Mouse (Mus musculus) G1E (cell line): ENCODE results near the gene Amfr. TPM values are rescaled to one million over a fixed set of nuclear protein-coding genes. Genes with fewer than 3 reads are reported as not detected.

Experiments used
- ATAC-seq: 2 replicates; pipeline ENCODE4 v1.8.0; 2016; ENCODE audit warnings: mild to moderate bottlenecking; ENCODE audit not compliant: insufficient number of reproducible peaks, poor library complexity, low FRiP score, severe bottlenecking; ENCODE audit errors: extremely low read depth
- DNase-seq: peaks from one replicate; pipeline ENCODE4 v3.0.0; 2012; ENCODE audit warnings: low spot score
- H3K27me3 ChIP-seq: 2 replicates; pipeline ENCODE4 v1.6.1; 2012; ENCODE audit warnings: mild to moderate bottlenecking, low read length, inconsistent platforms; ENCODE audit not compliant: insufficient read depth
- H3K36me3 ChIP-seq: replicated peaks from 2 replicates; pipeline ENCODE3; 2012; ENCODE audit warnings: mild to moderate bottlenecking, inconsistent platforms
- H3K4me1 ChIP-seq: 2 replicates; pipeline ENCODE4 v1.6.1; 2012; ENCODE audit warnings: low read depth, low read length, inconsistent platforms, mixed read lengths; ENCODE audit not compliant: insufficient read depth
- H3K4me3 ChIP-seq: 2 replicates; pipeline ENCODE4 v1.5.1; 2012; ENCODE audit warnings: low read depth, mild to moderate bottlenecking, inconsistent platforms, low read length, moderate library complexity, mixed read lengths
- H3K9me3 ChIP-seq: replicated peaks from 2 replicates; pipeline ENCODE4 v1.6.1; 2012; ENCODE audit warnings: inconsistent platforms
- CTCF ChIP-seq: IDR thresholded peaks from 2 replicates; pipeline ENCODE4 v1.5.1; 2012; ENCODE audit warnings: low read depth, low read length, inconsistent platforms, mixed read lengths
- GATA1 ChIP-seq: IDR thresholded peaks from 2 replicates; pipeline ENCODE4 v1.6.1; 2012; ENCODE audit warnings: borderline replicate concordance, low read length, inconsistent platforms, mixed read lengths
- GATA2 ChIP-seq: IDR thresholded peaks from 2 replicates; pipeline ENCODE4 v1.6.1; 2012; ENCODE audit warnings: low read depth, low read length, inconsistent platforms, borderline replicate concordance
- POLR2AphosphoS5 ChIP-seq: IDR thresholded peaks from 2 replicates; pipeline ENCODE4 v1.6.1; 2012; ENCODE audit warnings: low read depth, low read length, inconsistent platforms; ENCODE audit not compliant: insufficient replicate concordance
- TAL1 ChIP-seq: conservative IDR thresholded peaks from 2 replicates; pipeline ENCODE4 v1.6.1; 2012; ENCODE audit warnings: low read depth, low read length, inconsistent platforms, mixed read lengths
- polyA plus RNA-seq: library from polyadenylated mRNA; stranded (reverse); fragments of >175 nt; gene quantifications from 2 replicates; pipeline ENCODE4 v1.2.3, GENCODE M21; 2012
- total RNA-seq, 2 experiments: library from RNA; stranded (forward) in 1 of 2; stranded (reverse) in 1 of 2; fragments of 200-1000 nt in 1 of 2; fragments of >200 nt in 1 of 2; fragmentation: Nextera tagmentation in 1 of 2; gene quantifications; 2 replicates each; pipeline ENCODE4 v1.2.3; 2014 to 2017

Gene Amfr
- total and polyA plus RNA-seq, 3 experiments, result 26.1 to 108 (median 35.7) TPM

DNA sequence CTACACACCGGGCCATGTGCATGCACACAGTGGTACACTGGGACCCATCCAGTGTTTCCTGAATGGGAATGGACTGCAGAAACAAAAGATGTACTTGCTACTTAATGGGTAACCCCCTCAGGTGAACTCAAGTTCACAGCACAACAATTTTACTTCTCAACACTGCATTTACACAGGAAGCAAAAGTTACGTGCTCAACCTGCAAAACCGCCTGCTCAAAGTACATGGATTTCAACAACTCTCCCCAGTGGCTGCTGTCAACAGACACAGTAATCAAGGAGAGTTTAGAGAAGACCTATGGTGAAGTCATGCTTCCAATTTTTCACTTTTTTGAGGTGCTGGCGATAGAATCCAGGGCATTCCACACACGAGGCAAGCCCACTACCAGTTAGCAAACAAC, 22.6 kb upstream of the Amfr start:
- Histone ChIP-seq H3K36me3 (peaks cover 54% of the 10 kb centered on the region), H3K9me3 (no peaks in the 10 kb centered on the region), H3K4me1 (peaks cover 37% of the 10 kb centered on the region), H3K4me3 (peak overlapping the region; percentile 53), H3K27me3 (no peaks in the 10 kb centered on the region)
- ATAC-seq (no peak), DNase-seq (peak; percentile 8)
- no peak for TF ChIP-seq GATA1
- TF ChIP-seq GATA2, result no peak
- TF ChIP-seq TAL1, result no peak
- TF ChIP-seq CTCF, result no peak
- TF ChIP-seq POLR2AphosphoS5, result no peak

DNA sequence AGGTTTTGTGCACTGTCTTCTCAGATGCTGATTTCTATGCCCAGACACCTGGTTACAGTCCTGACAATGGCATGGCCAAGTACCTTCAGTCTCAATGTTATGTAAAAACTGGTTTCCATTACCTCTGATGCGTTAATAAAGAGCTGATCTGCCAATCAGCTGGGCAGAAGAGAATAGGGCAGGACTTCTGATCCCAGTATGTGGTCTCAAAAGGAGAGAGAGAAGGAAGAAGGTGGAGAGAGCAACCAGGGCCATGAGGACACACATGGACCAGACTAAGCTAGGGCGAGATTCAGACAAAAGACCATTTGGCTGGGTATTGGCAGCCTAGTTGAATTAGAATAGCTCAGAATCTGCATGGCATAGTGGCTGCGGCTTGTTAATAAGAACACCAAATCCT, 21.0 kb upstream of the Amfr start:
- Histone ChIP-seq H3K9me3 (no peaks in the 10 kb centered on the region), H3K4me1 (peaks cover 33% of the 10 kb centered on the region), H3K27me3 (no peaks in the 10 kb centered on the region), H3K4me3 (no peak overlapping the region), H3K36me3 (peaks cover 56% of the 10 kb centered on the region)
- TF ChIP-seq TAL1, result no peak
- no peak for TF ChIP-seq CTCF
- no peak for TF ChIP-seq GATA2
- TF ChIP-seq POLR2AphosphoS5, result no peak
- no peak for TF ChIP-seq GATA1
- DNase-seq (no peak), ATAC-seq (no peak)

GRCm38 (mm10) chr8:94029701-94030100, 17.1 kb upstream of the Amfr start:
- TF ChIP-seq POLR2AphosphoS5 (no peak), CTCF (no peak), GATA2 (no peak), TAL1 (no peak), GATA1 (no peak)
- no peak for ATAC-seq
- H3K36me3 ChIP-seq, result peaks cover 89% of the 10 kb centered on the region

GRCm38 (mm10) chr8:94023916-94024315, 11.3 kb upstream of the Amfr start:
- no peaks in the 10 kb centered on the region for H3K4me1 ChIP-seq
- no peaks in the 10 kb centered on the region for H3K9me3 ChIP-seq
- H3K36me3 ChIP-seq, result peaks cover 84% of the 10 kb centered on the region
- DNase-seq (no peak), ATAC-seq (no peak)
- TF ChIP-seq CTCF (no peak), TAL1 (no peak), GATA1 (no peak), POLR2AphosphoS5 (no peak), GATA2 (no peak)
- H3K27me3 ChIP-seq, result no peaks in the 10 kb centered on the region
- no peak overlapping the region for H3K4me3 ChIP-seq

More at GRCm38 (mm10) chr8:94029701-94030100, 17.1 kb upstream of the Amfr start:
- H3K4me3 ChIP-seq, result no peak overlapping the region
- no peak for DNase-seq
- no peaks in the 10 kb centered on the region for H3K9me3 ChIP-seq
- no peaks in the 10 kb centered on the region for H3K27me3 ChIP-seq
- peaks cover 24% of the 10 kb centered on the region for H3K4me1 ChIP-seq

DNA sequence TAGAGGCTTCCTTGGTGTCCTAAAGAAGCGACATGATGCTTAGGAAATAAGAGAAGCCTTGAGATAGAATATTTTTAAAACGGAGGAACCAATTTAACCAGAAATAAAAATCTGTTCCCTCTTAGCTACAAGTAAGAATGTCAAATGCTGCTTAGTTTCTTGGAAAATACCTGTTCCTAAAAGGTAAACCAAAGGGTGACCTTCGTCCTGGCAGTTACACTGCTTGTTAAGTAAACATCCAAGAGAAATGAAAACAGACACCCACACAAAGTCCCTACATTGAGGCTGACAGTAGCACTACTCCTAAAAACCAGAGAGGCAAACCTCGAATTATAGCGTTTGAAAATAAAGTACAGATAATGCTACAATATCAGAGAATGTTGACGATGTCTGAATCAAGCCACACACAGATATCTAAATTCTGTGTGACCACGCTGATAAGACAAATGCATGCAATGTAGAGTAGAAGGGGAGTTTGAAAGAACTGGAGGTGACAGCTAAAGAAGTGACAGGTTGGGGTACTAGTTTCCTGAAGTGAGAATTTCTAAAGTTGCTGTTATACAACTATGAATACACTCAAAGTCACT, 477 bp upstream of the Amfr start:
- no peak for DNase-seq
- Histone ChIP-seq H3K4me3 (peak overlapping the region; percentile 87), H3K27me3 (no peaks in the 10 kb centered on the region), H3K4me1 (peaks cover 37% of the 10 kb centered on the region), H3K9me3 (no peaks in the 10 kb centered on the region), H3K36me3 (peaks cover 33% of the 10 kb centered on the region)
- TF ChIP-seq POLR2AphosphoS5 (no peak), TAL1 (no peak), GATA1 (no peak), GATA2 (no peak), CTCF (no peak)
- no peak for ATAC-seq

- Histone ChIP-seq H3K36me3 (peaks cover 44% of the 10 kb centered on the region), H3K4me1 (peaks cover 42% of the 10 kb centered on the region), H3K27me3 (no peaks in the 10 kb centered on the region), H3K9me3 (no peaks in the 10 kb centered on the region), H3K4me3 (peak overlapping the region; percentile 87)
- ATAC-seq (peak; percentile 32; the same call in 1 of the 2 replicates), DNase-seq (peak; percentile 41)
- TF ChIP-seq TAL1 (peak; percentile 42; the same call in 1 of the 2 replicates), POLR2AphosphoS5 (no peak)
These were observed 1.3 kb downstream of the Amfr start for GRCm38 (mm10) chr8:94011076-94012012.
